Mouse (Mus musculus) brain, embryonic 14.5 days (tissue): ENCODE measurements around the gene Srrm2.

Experiments
- CTCF ChIP-seq: fragments of 200-500 bp; IDR thresholded peaks from 2 replicates; pipeline ENCODE4 v1.5.1; 2012; ENCODE audit warnings: inconsistent platforms, mild to moderate bottlenecking, moderate library complexity, borderline replicate concordance; ENCODE audit not compliant: insufficient read depth, insufficient read length; ENCODE audit errors: extremely low read depth
- POLR2A ChIP-seq: fragments of 200-500 bp; IDR thresholded peaks from 2 replicates; pipeline ENCODE4 v1.6.1; 2012; ENCODE audit warnings: mild to moderate bottlenecking, inconsistent platforms, borderline replicate concordance; ENCODE audit not compliant: poor library complexity, insufficient read depth, insufficient read length, severe bottlenecking; ENCODE audit errors: extremely low read depth

DNA sequence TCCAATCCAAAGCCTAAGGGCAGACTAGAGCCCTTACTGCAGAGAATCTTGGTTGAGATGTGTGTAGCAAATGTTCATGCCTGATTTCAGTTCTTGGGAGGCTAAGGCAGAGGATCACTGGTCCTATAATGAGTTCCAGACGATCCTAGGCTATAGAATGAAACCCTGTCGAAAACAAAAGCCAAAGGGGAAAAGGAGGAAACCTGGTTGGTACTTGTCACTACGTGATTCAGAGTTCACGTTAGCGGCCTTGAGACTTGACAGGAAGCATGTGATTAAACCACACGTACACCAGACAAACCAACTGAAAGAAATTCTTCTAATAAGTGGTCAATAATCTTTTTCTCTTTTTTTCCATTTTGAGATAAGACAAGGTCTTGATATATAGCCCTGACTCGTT, 7.0 kb downstream of the Srrm2 start:
- TF ChIP-seq CTCF (no peak), POLR2A (no peak)
